Mouse (Mus musculus): Measurements from ENCODE around the gene Il27ra.

- TF ChIP-seq ZC3H11A (IDR thresholded peaks at IDR 0.05; ENCODE audit: borderline replicate concordance, low read depth, low read length) (no peak), CHD2 (IDR thresholded peaks at IDR 0.05; ENCODE audit: low read depth, low read length) (no peak), MAFK (IDR thresholded peaks at IDR 0.05; ENCODE audit: insufficient read depth, low read depth, low read length) (no peak)
These were observed 45.4 kb upstream of the Il27ra start for GRCm38 (mm10) chr8:84087821-84088220.

Measured in ES-E14 (cell line).